Mouse (Mus musculus) limb, embryonic 12.5 days (tissue): Measurements from ENCODE around the gene Rhoa. TPM values are rescaled to one million over a fixed set of nuclear protein-coding genes. Genes with fewer than 3 reads are reported as not detected.

ENCODE experiments used
- ATAC-seq: fragments of 200-750 bp; cut with Nextera tagmentation; 2 replicates; pipeline ENCODE4 v1.8.0; 2017; ENCODE audit warnings: low read depth, moderate TSS enrichment; ENCODE audit not compliant: insufficient number of reproducible peaks, insufficient read depth, low FRiP score, low TSS enrichment
- H3K27ac ChIP-seq: fragments of 300-500 bp; sonication (generic); 2 replicates; pipeline ENCODE4 v1.5.1; 2016; ENCODE audit warnings: mild to moderate bottlenecking, moderate library complexity
- H3K27me3 ChIP-seq: fragments of 300-500 bp; sonication (generic); 2 replicates; pipeline ENCODE4 v1.6.1; 2016; ENCODE audit warnings: mild to moderate bottlenecking, moderate library complexity
- H3K36me3 ChIP-seq: fragments of 300-500 bp; sonication (generic); 2 replicates; pipeline ENCODE4 v1.6.1; 2016; ENCODE audit warnings: mild to moderate bottlenecking, moderate library complexity
- H3K4me1 ChIP-seq: fragments of 300-500 bp; sonication (generic); replicated peaks from 2 replicates; pipeline ENCODE4 v1.6.1; 2016
- H3K4me2 ChIP-seq: fragments of 300-500 bp; sonication (generic); 2 replicates; pipeline ENCODE4 v1.6.1; 2016; ENCODE audit warnings: mild to moderate bottlenecking, moderate library complexity
- H3K4me3 ChIP-seq: fragments of 300-500 bp; sonication (generic); replicated peaks from 2 replicates; pipeline ENCODE4 v1.5.1; 2016; ENCODE audit warnings: mild to moderate bottlenecking
- H3K9ac ChIP-seq: fragments of 300-500 bp; sonication (generic); replicated peaks from 2 replicates; pipeline ENCODE4 v1.6.1; 2016; ENCODE audit warnings: mild to moderate bottlenecking, moderate library complexity
- H3K9me3 ChIP-seq: fragments of 300-500 bp; sonication (generic); 2 replicates; pipeline ENCODE4 v1.6.1; 2016; ENCODE audit warnings: mild to moderate bottlenecking, moderate library complexity
- WGBS: fragments of 180-500 bp; shearing (Covaris S2); methylation state at CpG from one replicate; pipeline ENCODE4 v1.1.7; 2016; 5-methylcytosine and 5-hydroxymethylcytosine counted together
- polyA plus RNA-seq: library from polyadenylated mRNA; unstranded; fragments of >200 nt; fragmentation: Nextera tagmentation; extraction: Ambion mirVana; gene quantifications from 2 replicates; pipeline ENCODE4 v1.2.1, GENCODE M21; 2016

Gene Rhoa
- polyA plus RNA-seq, 1 experiment from 2014 or later = 387 TPM

- Histone ChIP-seq H3K9me3 (no peaks in the 10 kb centered on the region), H3K27me3 (no peaks in the 10 kb centered on the region), H3K27ac (no peak overlapping the region), H3K9ac (no peak overlapping the region), H3K4me1 (no peaks in the 10 kb centered on the region), H3K4me2 (no peak overlapping the region), H3K4me3 (no peak overlapping the region), H3K36me3 (peaks cover 99% of the 10 kb centered on the region)
- WGBS = 94% methylated on average over 9 of the region's 9 CpGs
- no peak for ATAC-seq
These were observed 75.5 kb downstream of the Rhoa start for GRCm38 (mm10) chr9:108381382-108381781.

- H3K9me3 ChIP-seq = no peaks in the 10 kb centered on the region
- peaks cover 99% of the 10 kb centered on the region for H3K36me3 ChIP-seq
- no peaks in the 10 kb centered on the region for H3K4me1 ChIP-seq
- H3K4me3 ChIP-seq = no peak overlapping the region
- no peak overlapping the region for H3K9ac ChIP-seq
- H3K27ac ChIP-seq = no peak overlapping the region
- H3K27me3 ChIP-seq = no peaks in the 10 kb centered on the region
- ATAC-seq = no peak
- no peak overlapping the region for H3K4me2 ChIP-seq
- 66% methylated on average over 7 of the region's 7 CpGs for WGBS
These were observed 79.1 kb downstream of the Rhoa start for GRCm38 (mm10) chr9:108385006-108385405.

- no peak overlapping the region for H3K27ac ChIP-seq
- H3K4me1 ChIP-seq = no peaks in the 10 kb centered on the region
- no peak overlapping the region for H3K4me2 ChIP-seq
- ATAC-seq = no peak
- no peaks in the 10 kb centered on the region for H3K9me3 ChIP-seq
- H3K36me3 ChIP-seq = peaks cover 97% of the 10 kb centered on the region
- no peak overlapping the region for H3K4me3 ChIP-seq
- H3K9ac ChIP-seq = no peak overlapping the region
- no peaks in the 10 kb centered on the region for H3K27me3 ChIP-seq
- 92% methylated on average over 4 of the region's 4 CpGs for WGBS
These were observed 80.9 kb downstream of the Rhoa start for GRCm38 (mm10) chr9:108386816-108387215.

Other genes with a start within 250 kb of the Rhoa start
- 0.18 and 0.51 TPM in 2 replicates for gene Mst1, start 225.7 kb upstream of the Rhoa start, polyA plus RNA-seq
- 30.5 and 38.0 TPM in 2 replicates for gene Rnf123, start 222.8 kb upstream of the Rhoa start, polyA plus RNA-seq
- gene Apeh, start 211.5 kb upstream of the Rhoa start, polyA plus RNA-seq = 56.9 and 57.9 TPM in 2 replicates
- gene Bsn, start 115.7 kb upstream of the Rhoa start, polyA plus RNA-seq = 1.1 and 1.2 TPM in 2 replicates
- gene Dag1, start 42.2 kb upstream of the Rhoa start, polyA plus RNA-seq = 45.7 and 53.3 TPM in 2 replicates
- 45.0 and 46.4 TPM in 2 replicates for gene Nicn1, start 15.7 kb upstream of the Rhoa start, polyA plus RNA-seq
- 13.3 and 17.0 TPM in 2 replicates for gene Amt, start 9.3 kb upstream of the Rhoa start, polyA plus RNA-seq
- gene Tcta, start within 50 bp of the Rhoa start, polyA plus RNA-seq = 21.2 and 22.6 TPM in 2 replicates
- 797 and 821 TPM in 2 replicates for gene Gpx1, start 32.8 kb downstream of the Rhoa start, polyA plus RNA-seq
- 117 and 118 TPM in 2 replicates for gene Usp4, start 41.7 kb downstream of the Rhoa start, polyA plus RNA-seq
- 0.81 and 0.91 TPM in 2 replicates for gene 1700102P08Rik, start 86.7 kb downstream of the Rhoa start, polyA plus RNA-seq
- 2.1 and 2.4 TPM in 2 replicates for gene Ccdc36, start 122.4 kb downstream of the Rhoa start, polyA plus RNA-seq
- gene BC048562, start 130.4 kb downstream of the Rhoa start, polyA plus RNA-seq = not detected in 2 replicates
- gene Ccdc71, start 154.4 kb downstream of the Rhoa start, polyA plus RNA-seq = 44.6 and 49.5 TPM in 2 replicates
- gene Klhdc8b, start 155.5 kb downstream of the Rhoa start, polyA plus RNA-seq = 33.0 and 36.0 TPM in 2 replicates
- 40.8 and 43.7 TPM in 2 replicates for gene Lamb2, start 173.6 kb downstream of the Rhoa start, polyA plus RNA-seq
- gene Usp19, start 184.5 kb downstream of the Rhoa start, polyA plus RNA-seq = 99.3 and 99.7 TPM in 2 replicates
- 106 and 112 TPM in 2 replicates for gene Qars, start 201.6 kb downstream of the Rhoa start, polyA plus RNA-seq
- 156 and 159 TPM in 2 replicates for gene Qrich1, start 210.7 kb downstream of the Rhoa start, polyA plus RNA-seq